Mouse (Mus musculus) midbrain, embryonic 15.5 days (tissue): ENCODE data around the gene Upk1b. TPM values are rescaled to one million over a fixed set of nuclear protein-coding genes. Genes with fewer than 3 reads are reported as not detected.

Experiments
- ATAC-seq: fragments of 200-750 bp; cut with Nextera tagmentation; replicated peaks from 2 replicates; pipeline ENCODE4 v1.8.0; 2017; ENCODE audit warnings: moderate TSS enrichment
- H3K27ac ChIP-seq: fragments of 300-500 bp; sonication (generic); 2 replicates; pipeline ENCODE4 v1.5.1; 2015; ENCODE audit warnings: mild to moderate bottlenecking, inconsistent platforms
- H3K27me3 ChIP-seq: fragments of 300-500 bp; sonication (generic); replicated peaks from 2 replicates; pipeline ENCODE4 v1.6.1; 2015; ENCODE audit warnings: inconsistent platforms
- H3K36me3 ChIP-seq: fragments of 300-500 bp; sonication (generic); replicated peaks from 2 replicates; pipeline ENCODE4 v1.6.1; 2015; ENCODE audit warnings: inconsistent platforms
- H3K4me1 ChIP-seq: fragments of 300-500 bp; sonication (generic); 2 replicates; pipeline ENCODE4 v1.6.1; 2015; ENCODE audit warnings: inconsistent platforms
- H3K4me2 ChIP-seq: fragments of 300-500 bp; sonication (generic); 2 replicates; pipeline ENCODE4 v1.6.1; 2015; ENCODE audit warnings: inconsistent platforms, mild to moderate bottlenecking, moderate library complexity
- H3K4me3 ChIP-seq: fragments of 300-500 bp; sonication (generic); 2 replicates; pipeline ENCODE4 v1.5.1; 2015; ENCODE audit warnings: mild to moderate bottlenecking, inconsistent platforms
- H3K9ac ChIP-seq: fragments of 300-500 bp; sonication (generic); 2 replicates; pipeline ENCODE4 v1.6.1; 2015; ENCODE audit warnings: mild to moderate bottlenecking, inconsistent platforms
- H3K9me3 ChIP-seq: fragments of 300-500 bp; sonication (generic); 2 replicates; pipeline ENCODE4 v1.6.1; 2016; ENCODE audit warnings: inconsistent platforms
- WGBS: fragments of 180-500 bp; shearing (Covaris S2); methylation state at CpG from one replicate; pipeline ENCODE4 v1.1.7; 2015; ENCODE audit warnings: mixed read lengths; 5-methylcytosine and 5-hydroxymethylcytosine counted together
- polyA plus RNA-seq: library from polyadenylated mRNA; unstranded; fragments of >200 nt; fragmentation: Nextera tagmentation; extraction: Ambion mirVana; gene quantifications from 2 replicates; pipeline ENCODE4 v1.2.1, GENCODE M21; 2015

Gene Upk1b
- polyA plus RNA-seq, 1 experiment from 2014 or later, result 0.57 TPM

- no peaks in the 10 kb centered on the region for H3K27me3 ChIP-seq
- H3K27ac ChIP-seq, result no peak overlapping the region
- ATAC-seq, result no peak
- no peak overlapping the region for H3K4me3 ChIP-seq
- H3K4me2 ChIP-seq, result no peak overlapping the region
- H3K9ac ChIP-seq, result no peak overlapping the region
- WGBS, result 62% methylated on average over 6 of the region's 6 CpGs
- no peaks in the 10 kb centered on the region for H3K9me3 ChIP-seq
- H3K36me3 ChIP-seq, result no peaks in the 10 kb centered on the region
- H3K4me1 ChIP-seq, result no peaks in the 10 kb centered on the region
Observed at GRCm38 (mm10) chr16:38776342-38776741, 23.8 kb downstream of the Upk1b start.

- H3K27ac ChIP-seq, result no peak overlapping the region
- no peaks in the 10 kb centered on the region for H3K36me3 ChIP-seq
- H3K9ac ChIP-seq, result no peak overlapping the region
- no peak overlapping the region for H3K4me3 ChIP-seq
- H3K9me3 ChIP-seq, result no peaks in the 10 kb centered on the region
- 60% methylated on average over 7 of the region's 7 CpGs for WGBS
- H3K27me3 ChIP-seq, result no peaks in the 10 kb centered on the region
- no peaks in the 10 kb centered on the region for H3K4me1 ChIP-seq
- ATAC-seq, result no peak
- H3K4me2 ChIP-seq, result no peak overlapping the region
Observed at GRCm38 (mm10) chr16:38774964-38775746, 25.0 kb downstream of the Upk1b start.

- H3K4me3 ChIP-seq, result no peak overlapping the region
- WGBS, result 70% methylated on average over 12 of the region's 12 CpGs
Observed at GRCm38 (mm10) chr16:38772906-38773496, 27.1 kb downstream of the Upk1b start.

GRCm38 (mm10) chr16:38771145-38771544 is 29.0 kb downstream of the Upk1b start:
- WGBS, result 93% methylated on average over 6 of the region's 6 CpGs

More at GRCm38 (mm10) chr16:38772906-38773496, 27.1 kb downstream of the Upk1b start:
- no peaks in the 10 kb centered on the region for H3K4me1 ChIP-seq
- no peaks in the 10 kb centered on the region for H3K9me3 ChIP-seq
- H3K27me3 ChIP-seq, result no peaks in the 10 kb centered on the region
- H3K4me2 ChIP-seq, result no peak overlapping the region
- ATAC-seq, result no peak
- H3K27ac ChIP-seq, result no peak overlapping the region
- no peak overlapping the region for H3K9ac ChIP-seq
- peaks cover 8% of the 10 kb centered on the region; the same call in 1 of the 2 replicates for H3K36me3 ChIP-seq

GRCm38 (mm10) chr16:38769529-38769928 is 30.6 kb downstream of the Upk1b start:
- H3K4me1 ChIP-seq, result no peaks in the 10 kb centered on the region
- ATAC-seq, result no peak
- no peaks in the 10 kb centered on the region for H3K9me3 ChIP-seq
- H3K4me2 ChIP-seq, result no peak overlapping the region
- no peak overlapping the region for H3K9ac ChIP-seq
- no peak overlapping the region for H3K27ac ChIP-seq
- H3K36me3 ChIP-seq, result peaks cover 14% of the 10 kb centered on the region; the same call in 1 of the 2 replicates
- H3K27me3 ChIP-seq, result no peaks in the 10 kb centered on the region
- 85% methylated on average over 9 of the region's 9 CpGs for WGBS
- H3K4me3 ChIP-seq, result no peak overlapping the region

More at GRCm38 (mm10) chr16:38771145-38771544, 29.0 kb downstream of the Upk1b start:
- H3K36me3 ChIP-seq, result peaks cover 14% of the 10 kb centered on the region; the same call in 1 of the 2 replicates
- no peak overlapping the region for H3K9ac ChIP-seq
- no peak overlapping the region for H3K4me2 ChIP-seq
- no peaks in the 10 kb centered on the region for H3K9me3 ChIP-seq
- no peaks in the 10 kb centered on the region for H3K4me1 ChIP-seq
- H3K27ac ChIP-seq, result no peak overlapping the region
- H3K4me3 ChIP-seq, result no peak overlapping the region
- H3K27me3 ChIP-seq, result no peaks in the 10 kb centered on the region
- ATAC-seq, result no peak

GRCm38 (mm10) chr16:38768386-38768785 is 31.7 kb downstream of the Upk1b start:
- peaks cover 14% of the 10 kb centered on the region; the same call in 1 of the 2 replicates for H3K36me3 ChIP-seq
- no peak overlapping the region for H3K4me3 ChIP-seq
- H3K4me2 ChIP-seq, result no peak overlapping the region
- 94% methylated on average over 8 of the region's 8 CpGs for WGBS
- H3K27ac ChIP-seq, result no peak overlapping the region
- no peak overlapping the region for H3K9ac ChIP-seq
- ATAC-seq, result no peak
- H3K4me1 ChIP-seq, result no peaks in the 10 kb centered on the region
- no peaks in the 10 kb centered on the region for H3K9me3 ChIP-seq
- no peaks in the 10 kb centered on the region for H3K27me3 ChIP-seq

GRCm38 (mm10) chr16:38767761-38768160 is 32.4 kb downstream of the Upk1b start:
- WGBS, result 88% methylated on average over 8 of the region's 8 CpGs

GRCm38 (mm10) chr16:38766671-38767070 is 33.5 kb downstream of the Upk1b start:
- Histone ChIP-seq H3K4me3 (no peak overlapping the region), H3K4me1 (no peaks in the 10 kb centered on the region), H3K4me2 (no peak overlapping the region), H3K9me3 (no peaks in the 10 kb centered on the region), H3K27ac (no peak overlapping the region), H3K9ac (no peak overlapping the region), H3K27me3 (no peaks in the 10 kb centered on the region), H3K36me3 (peaks cover 14% of the 10 kb centered on the region; the same call in 1 of the 2 replicates)
- ATAC-seq, result no peak
- WGBS, result 73% methylated on average over 3 of the region's 3 CpGs

More at GRCm38 (mm10) chr16:38767761-38768160, 32.4 kb downstream of the Upk1b start:
- Histone ChIP-seq H3K4me3 (no peak overlapping the region), H3K36me3 (peaks cover 14% of the 10 kb centered on the region; the same call in 1 of the 2 replicates), H3K9me3 (no peaks in the 10 kb centered on the region), H3K4me2 (no peak overlapping the region), H3K9ac (no peak overlapping the region), H3K27me3 (no peaks in the 10 kb centered on the region), H3K27ac (no peak overlapping the region), H3K4me1 (no peaks in the 10 kb centered on the region)
- ATAC-seq, result no peak

GRCm38 (mm10) chr16:38763508-38763907 is 36.6 kb downstream of the Upk1b start:
- 80% methylated on average over 4 of the region's 4 CpGs for WGBS
- Histone ChIP-seq H3K4me3 (no peak overlapping the region), H3K4me1 (no peaks in the 10 kb centered on the region), H3K9ac (no peak overlapping the region), H3K36me3 (peaks cover 16% of the 10 kb centered on the region; the same call in 1 of the 2 replicates), H3K27me3 (no peaks in the 10 kb centered on the region), H3K9me3 (no peaks in the 10 kb centered on the region), H3K27ac (no peak overlapping the region), H3K4me2 (no peak overlapping the region)
- no peak for ATAC-seq

- Histone ChIP-seq H3K4me3 (no peak overlapping the region), H3K4me2 (no peak overlapping the region), H3K9me3 (no peaks in the 10 kb centered on the region), H3K27ac (no peak overlapping the region), H3K4me1 (no peaks in the 10 kb centered on the region), H3K9ac (no peak overlapping the region), H3K27me3 (no peaks in the 10 kb centered on the region), H3K36me3 (peaks cover 16% of the 10 kb centered on the region; the same call in 1 of the 2 replicates)
- WGBS, result 88% methylated on average over 8 of the region's 8 CpGs
- no peak for ATAC-seq
Observed at GRCm38 (mm10) chr16:38762401-38762800, 37.7 kb downstream of the Upk1b start.

- H3K4me3 ChIP-seq, result no peak overlapping the region
- no peak for ATAC-seq
- H3K27ac ChIP-seq, result no peak overlapping the region
- H3K36me3 ChIP-seq, result peaks cover 16% of the 10 kb centered on the region; the same call in 1 of the 2 replicates
- H3K4me2 ChIP-seq, result no peak overlapping the region
- H3K27me3 ChIP-seq, result no peaks in the 10 kb centered on the region
- H3K4me1 ChIP-seq, result no peaks in the 10 kb centered on the region
- no peak overlapping the region for H3K9ac ChIP-seq
- no peaks in the 10 kb centered on the region for H3K9me3 ChIP-seq
- WGBS, result 83% methylated on average over 5 of the region's 5 CpGs
Observed at GRCm38 (mm10) chr16:38761972-38762371, 38.2 kb downstream of the Upk1b start.

- 89% methylated on average over 6 of the region's 6 CpGs for WGBS
- Histone ChIP-seq H3K4me3 (no peak overlapping the region), H3K27me3 (no peaks in the 10 kb centered on the region), H3K9me3 (no peaks in the 10 kb centered on the region), H3K36me3 (peaks cover 16% of the 10 kb centered on the region; the same call in 1 of the 2 replicates), H3K27ac (no peak overlapping the region), H3K4me1 (no peaks in the 10 kb centered on the region), H3K9ac (no peak overlapping the region), H3K4me2 (no peak overlapping the region)
- ATAC-seq, result no peak
Observed at GRCm38 (mm10) chr16:38760834-38761375, 39.2 kb downstream of the Upk1b start.
